ENCODE assay signal across 9 mouse cellular contexts in the genomic region with DNA sequence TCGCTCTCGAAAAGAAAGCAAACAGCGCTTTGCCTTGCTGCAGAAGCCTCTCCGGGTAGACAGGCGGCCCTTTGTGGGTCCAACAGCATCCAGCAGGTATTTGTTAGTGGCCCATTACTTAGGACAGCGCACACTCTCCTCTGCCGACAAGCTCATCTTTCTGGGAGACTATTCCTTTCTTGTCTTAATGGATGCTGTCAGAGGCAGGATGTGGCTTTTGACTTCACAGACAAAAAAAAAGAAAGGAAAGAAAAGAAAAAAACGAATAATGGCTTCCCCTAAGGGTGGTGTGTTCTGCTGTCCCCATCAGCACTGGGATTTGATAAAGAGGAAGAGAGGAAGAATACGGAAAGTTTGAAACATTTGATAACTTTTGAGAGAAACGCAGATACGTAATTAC.
DNase-seq lines count a peak whose midpoint lies in the region; ATAC-seq lines count a peak whose summit lies in the region.
"Had no signal": no experiment of that assay in that cellular context is flagged by ENCODE, and none has a peak within 500 bp of the region (broad histone marks: within the 10 kb centered on the region; RNA-seq: fewer than 3 reads in every experiment).

No protein-coding gene starts in this region.

- H3K9ac ChIP-seq in kidney, embryonic 15.5 days, result no peak overlapping the region
- no peak overlapping the region for H3K9ac ChIP-seq in hindbrain, embryonic 11.5 days (ENCODE audit: low read depth, low read length)
- no peak overlapping the region for H3K9ac ChIP-seq in midbrain, embryonic 14.5 days (replicated peaks; ENCODE audit: low read length)

- peak overlapping the region; percentile 54 for H3K4me2 ChIP-seq in kidney, embryonic 15.5 days
- H3K4me2 ChIP-seq in hindbrain, embryonic 11.5 days (replicated peaks; ENCODE audit: low read depth, low read length), result peak overlapping the region; percentile 25
- H3K4me2 ChIP-seq in midbrain, embryonic 14.5 days (ENCODE audit: low read length), result peak overlapping the region; percentile 35; the same call in 1 of the 2 replicates

- no peak for ATAC-seq in kidney, embryonic 15.5 days (replicated peaks; ENCODE audit: low FRiP score)
- peak; percentile 57 for ATAC-seq in activated CD4-positive, CD25-positive, alpha-beta regulatory T cell, adult 4 months
- ATAC-seq in hindbrain, embryonic 11.5 days (ENCODE audit: low FRiP score), result no peak
- ATAC-seq in midbrain, embryonic 14.5 days (ENCODE audit: low FRiP score, low TSS enrichment), result no peak

- 0 out of 2 replicates have a peak overlapping the region, but pooled peaks have one; percentile 7 for H3K4me3 ChIP-seq in kidney, embryonic 15.5 days (replicated peaks)
- no peak overlapping the region for H3K4me3 ChIP-seq in hindbrain, embryonic 11.5 days (ENCODE audit: low read depth, low read length)
- no peak overlapping the region for H3K4me3 ChIP-seq in midbrain, embryonic 14.5 days (replicated peaks; ENCODE audit: low read depth, low read length)

- DNase-seq in kidney, postnatal 14 days, result no peak
- DNase-seq in hindbrain, embryonic 11.5 days (ENCODE audit: low spot score), result no peak
- peak; percentile 40 for DNase-seq in midbrain, embryonic 14.5 days
- DNase-seq in adrenal gland, postnatal 25 days, result no peak
- DNase-seq in layer of hippocampus, adult 11-12 months (ENCODE audit: low spot score), result no peak
- DNase-seq in cerebellum, postnatal 10 days, result no peak
- DNase-seq: cerebellum, adult 2 months had no signal

- H3K4me1 ChIP-seq in kidney, embryonic 15.5 days, result peaks cover 31% of the 10 kb centered on the region
- peaks cover 3% of the 10 kb centered on the region; the same call in 1 of the 2 replicates for H3K4me1 ChIP-seq in hindbrain, embryonic 11.5 days (replicated peaks; ENCODE audit: control insufficient read depth, insufficient read depth, low read length)
- peaks cover 10% of the 10 kb centered on the region for H3K4me1 ChIP-seq in midbrain, embryonic 14.5 days (ENCODE audit: control insufficient read depth, insufficient read depth, low read length)

- H3K27ac ChIP-seq in kidney, embryonic 15.5 days, result peak overlapping the region; percentile 58
- no peak overlapping the region for H3K27ac ChIP-seq in hindbrain, embryonic 11.5 days (ENCODE audit: low read depth, low read length)
- H3K27ac ChIP-seq in midbrain, embryonic 14.5 days (replicated peaks; ENCODE audit: low read depth, low read length), result no peak overlapping the region

- H3K27me3 ChIP-seq in kidney, embryonic 15.5 days, result no peaks in the 10 kb centered on the region
- H3K27me3 ChIP-seq in hindbrain, embryonic 11.5 days (ENCODE audit: control insufficient read depth, insufficient read depth, low read length), result no peaks in the 10 kb centered on the region
- no peaks in the 10 kb centered on the region for H3K27me3 ChIP-seq in midbrain, embryonic 14.5 days (ENCODE audit: control insufficient read depth, insufficient read depth, low read length)

- no peaks in the 10 kb centered on the region for H3K9me3 ChIP-seq in kidney, embryonic 15.5 days (replicated peaks)
- no peaks in the 10 kb centered on the region for H3K9me3 ChIP-seq in hindbrain, embryonic 11.5 days (ENCODE audit: control insufficient read depth, low read length)
- H3K9me3 ChIP-seq in midbrain, embryonic 14.5 days (ENCODE audit: control insufficient read depth, low read length), result no peaks in the 10 kb centered on the region

- H3K36me3 ChIP-seq in kidney, embryonic 15.5 days, result no peaks in the 10 kb centered on the region
- H3K36me3 ChIP-seq in hindbrain, embryonic 11.5 days (ENCODE audit: control insufficient read depth, insufficient read depth, low read length), result no peaks in the 10 kb centered on the region
- no peaks in the 10 kb centered on the region for H3K36me3 ChIP-seq in midbrain, embryonic 14.5 days (ENCODE audit: control insufficient read depth, insufficient read depth, low read length)

- WGBS in kidney, embryonic 15.5 days, result 7% methylated on average over 11 of the region's 11 CpGs
- WGBS in hindbrain, embryonic 11.5 days, result 6% methylated on average over 11 of the region's 11 CpGs
- WGBS in midbrain, embryonic 14.5 days, result 14% methylated on average over 11 of the region's 11 CpGs
